Mouse (Mus musculus): ENCODE results near the gene Ggnbp2. TPM values are rescaled to one million over a fixed set of nuclear protein-coding genes. Genes with fewer than 3 reads are reported as not detected.

Ggnbp2 gene
- polyA plus RNA-seq, 1 experiment from 2014 or later: 71.4 TPM

DNA sequence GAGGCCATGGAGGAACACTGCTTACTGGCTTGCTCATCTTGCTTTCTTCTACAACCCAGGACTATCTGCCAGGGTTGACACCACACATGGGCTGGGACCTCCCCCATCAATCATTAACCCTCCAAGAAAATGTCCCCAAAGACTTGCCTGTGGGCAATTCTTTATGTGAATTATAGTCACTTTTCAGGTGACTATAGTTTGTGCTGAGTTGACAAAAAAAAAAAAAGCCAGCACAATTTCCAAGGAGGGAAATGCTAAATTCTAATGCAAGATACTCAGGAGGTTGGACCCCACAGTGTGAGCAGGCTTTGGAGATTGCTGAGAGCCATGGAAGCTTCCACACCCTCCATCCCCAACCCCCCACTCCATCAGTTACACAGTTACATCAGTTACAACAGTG, 77.1 kb downstream of the Ggnbp2 start:
- Histone ChIP-seq H3K27me3 (replicated peaks; ENCODE audit: control insufficient read depth, insufficient read depth, low read length) (peaks cover 33% of the 10 kb centered on the region), H3K36me3 (ENCODE audit: control insufficient read depth, insufficient read depth) (no peaks in the 10 kb centered on the region), H3K4me3 (replicated peaks; ENCODE audit: low read length) (no peak overlapping the region), H3K27ac (ENCODE audit: low read length) (no peak overlapping the region), H3K9ac (replicated peaks; ENCODE audit: low read depth, low read length) (no peak overlapping the region), H3K4me2 (ENCODE audit: low read length) (no peak overlapping the region), H3K9me3 (ENCODE audit: control insufficient read depth, low read length) (no peaks in the 10 kb centered on the region), H3K4me1 (replicated peaks; ENCODE audit: control insufficient read depth, insufficient read depth, low read length) (peaks cover 5% of the 10 kb centered on the region; the same call in 1 of the 2 replicates)
- ATAC-seq: no peak

DNA sequence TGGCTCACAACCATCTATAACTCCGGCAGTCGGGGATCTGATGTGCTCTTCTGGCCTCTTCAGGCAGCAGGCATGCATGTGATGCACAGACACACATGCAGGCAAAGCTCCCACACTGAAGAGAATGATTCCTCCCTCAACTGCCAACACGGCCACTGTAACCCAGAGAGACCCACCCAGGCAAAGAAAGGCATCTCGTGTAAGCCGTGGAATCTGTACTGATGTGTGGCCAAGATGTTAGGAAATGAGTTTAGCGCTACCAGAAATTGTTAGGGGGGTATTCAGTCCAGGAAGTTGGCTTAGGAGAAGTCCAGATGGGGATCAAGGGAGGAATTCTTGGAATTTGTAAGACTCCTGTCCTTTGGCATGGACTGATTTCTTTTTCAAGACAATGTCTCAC, 80.2 kb downstream of the Ggnbp2 start:
- H3K27me3 ChIP-seq (replicated peaks; ENCODE audit: control insufficient read depth, insufficient read depth, low read length): peaks cover 25% of the 10 kb centered on the region
- H3K4me2 ChIP-seq (ENCODE audit: low read length): no peak overlapping the region
- WGBS: 53% methylated on average over 6 of the region's 6 CpGs
- peaks cover 5% of the 10 kb centered on the region; the same call in 1 of the 2 replicates for H3K4me1 ChIP-seq (replicated peaks; ENCODE audit: control insufficient read depth, insufficient read depth, low read length)
- no peaks in the 10 kb centered on the region for H3K36me3 ChIP-seq (ENCODE audit: control insufficient read depth, insufficient read depth)
- H3K4me3 ChIP-seq (replicated peaks; ENCODE audit: low read length): no peak overlapping the region
- no peak overlapping the region for H3K27ac ChIP-seq (ENCODE audit: low read length)
- no peak for ATAC-seq
- no peak overlapping the region for H3K9ac ChIP-seq (replicated peaks; ENCODE audit: low read depth, low read length)
- H3K9me3 ChIP-seq (ENCODE audit: control insufficient read depth, low read length): no peaks in the 10 kb centered on the region

Small RNAs within 50 kb of the gene (microRNA-seq; reads per million reads assigned to microRNA genes)
- gene Gm23564: not detected

Other genes with a start within 250 kb of the Ggnbp2 start
- gene Mrm1, start 51.3 kb downstream of the Ggnbp2 start, polyA plus RNA-seq (2015; fragmentation: Nextera tagmentation; extraction: Ambion mirVana): 14.0 and 15.9 TPM in 2 replicates
- 3.7 and 4.3 TPM in 2 replicates for gene Dhrs11, start 41.8 kb downstream of the Ggnbp2 start, polyA plus RNA-seq (2015; fragmentation: Nextera tagmentation; extraction: Ambion mirVana)
- gene Myo19, start 9.3 kb upstream of the Ggnbp2 start, polyA plus RNA-seq (2015; fragmentation: Nextera tagmentation; extraction: Ambion mirVana): 5.1 and 6.5 TPM in 2 replicates
- gene Pigw, start 9.5 kb upstream of the Ggnbp2 start, polyA plus RNA-seq (2015; fragmentation: Nextera tagmentation; extraction: Ambion mirVana): 2.7 and 3.7 TPM in 2 replicates
- 60.8 and 66.9 TPM in 2 replicates for gene Znhit3, start 45.5 kb upstream of the Ggnbp2 start, polyA plus RNA-seq (2015; fragmentation: Nextera tagmentation; extraction: Ambion mirVana)
- 2.5 and 2.6 TPM in 2 replicates for gene Car4, start 87.0 kb upstream of the Ggnbp2 start, polyA plus RNA-seq (2015; fragmentation: Nextera tagmentation; extraction: Ambion mirVana)